In the genomic region with DNA sequence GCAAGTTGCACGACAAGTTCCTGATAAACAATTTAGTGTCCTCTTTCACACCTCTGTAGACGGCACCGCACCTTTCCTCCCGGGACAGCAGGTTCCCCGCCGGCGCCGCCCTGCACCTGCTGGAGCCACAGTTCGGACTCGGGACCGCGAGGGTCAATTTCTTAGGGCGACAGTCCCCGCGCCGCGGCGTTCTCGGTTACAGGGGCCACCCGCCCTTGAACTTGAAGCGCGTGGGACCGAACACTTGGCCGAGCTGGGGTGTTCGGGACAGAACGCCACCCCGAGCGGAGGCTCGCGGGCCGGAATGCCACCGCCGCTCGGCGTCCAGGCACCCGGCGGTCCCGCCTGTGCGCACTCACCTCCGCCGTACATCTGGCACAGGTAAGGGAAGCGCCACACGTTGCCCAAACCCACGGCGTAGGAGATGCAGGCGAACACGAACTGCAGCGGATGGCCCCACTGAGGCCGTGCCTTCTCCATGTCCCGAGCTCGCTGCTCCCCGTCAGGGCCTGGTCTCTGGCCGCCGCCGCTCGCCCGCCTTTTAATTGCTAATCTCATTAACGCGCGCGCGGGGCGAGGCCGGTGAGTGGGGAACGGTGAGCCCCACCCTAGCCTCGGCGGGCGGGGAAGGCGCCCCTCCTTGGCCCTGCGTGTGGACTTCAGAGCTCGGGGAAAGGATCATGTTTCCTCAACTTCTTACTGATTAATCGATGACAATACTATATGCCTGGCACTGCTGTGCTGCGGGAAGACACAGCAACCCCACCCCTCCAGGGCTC, we compare ENCODE assay signal across 8 mouse cellular contexts. TPM values are rescaled to one million over a fixed set of nuclear protein-coding genes. Genes with fewer than 3 reads are reported as not detected.
DNase-seq lines count a peak whose midpoint lies in the region; ATAC-seq and TF ChIP-seq lines count a peak whose summit lies in the region.

A gene (plus strand): TSS at position 113 of the 779 bp plus-strand sequence.
A gene (minus strand): TSS at position 559 of the 779 bp plus-strand sequence.

- peaks cover 55% of the 10 kb centered on the region for H3K27me3 ChIP-seq in embryonic facial prominence, embryonic 12.5 days
- peaks cover 12% of the 10 kb centered on the region; the same call in 1 of the 2 replicates for H3K27me3 ChIP-seq in hindbrain, postnatal 0 days (ENCODE audit: insufficient read depth, low read length)
- peaks cover 91% of the 10 kb centered on the region for H3K27me3 ChIP-seq in liver, embryonic 12.5 days (replicated peaks)

- TF ChIP-seq CTCF in hindbrain, postnatal 0 days (IDR thresholded peaks at IDR 0.05; ENCODE audit: low read depth) = no peak

- peaks cover 9% of the 10 kb centered on the region for H3K4me1 ChIP-seq in embryonic facial prominence, embryonic 12.5 days
- H3K4me1 ChIP-seq in hindbrain, postnatal 0 days (ENCODE audit: insufficient read depth, low read length) = no peaks in the 10 kb centered on the region
- peaks cover 17% of the 10 kb centered on the region for H3K4me1 ChIP-seq in liver, embryonic 12.5 days

- H3K9me3 ChIP-seq in embryonic facial prominence, embryonic 12.5 days = no peaks in the 10 kb centered on the region
- H3K9me3 ChIP-seq in hindbrain, postnatal 0 days (ENCODE audit: low read length) = no peaks in the 10 kb centered on the region
- H3K9me3 ChIP-seq in liver, embryonic 12.5 days (replicated peaks) = no peaks in the 10 kb centered on the region

- ATAC-seq in embryonic facial prominence, embryonic 12.5 days (ENCODE audit: insufficient number of reproducible peaks, insufficient read depth, low FRiP score, low TSS enrichment) = no peak
- ATAC-seq in hindbrain, postnatal 0 days = 0 out of 2 replicates have a peak, but pooled peaks have one; percentile 18
- ATAC-seq in liver, embryonic 12.5 days = peak; percentile 91
- ATAC-seq in inflammation-experienced regulatory T-cells, adult 6 months = no peak

- peak within 1 kb of the TSS; percentile 33; the same call in 1 of the 2 replicates for H3K9ac ChIP-seq in embryonic facial prominence, embryonic 12.5 days
- H3K9ac ChIP-seq in hindbrain, postnatal 0 days (replicated peaks; ENCODE audit: low read length) = peak within 1 kb of the TSS; percentile 35
- peak within 1 kb of the TSS; percentile 74 for H3K9ac ChIP-seq in liver, embryonic 12.5 days

- H3K36me3 ChIP-seq in embryonic facial prominence, embryonic 12.5 days = no peaks in the 10 kb centered on the region
- no peaks in the 10 kb centered on the region for H3K36me3 ChIP-seq in hindbrain, postnatal 0 days (ENCODE audit: insufficient read depth, low read length)
- no peaks in the 10 kb centered on the region for H3K36me3 ChIP-seq in liver, embryonic 12.5 days

- no peak within 1 kb of the TSS for H3K27ac ChIP-seq in embryonic facial prominence, embryonic 12.5 days
- no peak within 1 kb of the TSS; the same call in 1 of the 2 replicates for H3K27ac ChIP-seq in hindbrain, postnatal 0 days
- no peak within 1 kb of the TSS for H3K27ac ChIP-seq in liver, embryonic 12.5 days

- H3K4me2 ChIP-seq in embryonic facial prominence, embryonic 12.5 days (replicated peaks) = peak within 1 kb of the TSS; percentile 75
- peak within 1 kb of the TSS; percentile 70 for H3K4me2 ChIP-seq in hindbrain, postnatal 0 days (ENCODE audit: low read depth, low read length)
- peak within 1 kb of the TSS; percentile 95 for H3K4me2 ChIP-seq in liver, embryonic 12.5 days

- H3K4me3 ChIP-seq in embryonic facial prominence, embryonic 12.5 days = peak within 1 kb of the TSS; percentile 42
- H3K4me3 ChIP-seq in hindbrain, postnatal 0 days (ENCODE audit: low read length) = peak within 1 kb of the TSS; percentile 43
- H3K4me3 ChIP-seq in liver, embryonic 12.5 days = peak within 1 kb of the TSS; percentile 68

- DNase-seq in right cerebral cortex, postnatal 4 days = peak; percentile 6
- DNase-seq in right cerebral cortex, adult 2 months (ENCODE audit: low spot score in 2 of 2) = no peak
- no peak for DNase-seq in hindbrain, postnatal 0 days (ENCODE audit: low spot score)
- peak; percentile 37 for DNase-seq in naive thymus-derived CD4-positive, alpha-beta T cell, adult 2 months (ENCODE audit: low read depth)
- peak; percentile 17 for DNase-seq in yolk sac, embryonic 10.5 days (ENCODE audit: low spot score)

- under 1% methylated on average over 73 of the region's 73 CpGs for WGBS in embryonic facial prominence, embryonic 12.5 days
- under 1% methylated on average over 73 of the region's 73 CpGs for WGBS in hindbrain, postnatal 0 days
- 2% methylated on average over 73 of the region's 73 CpGs for WGBS in liver, embryonic 12.5 days (ENCODE audit: insufficient replicate concordance)

RNA-seq across cellular contexts. Expression of the first gene that starts in this region (rescaled TPM):
- 0.18 and 0.29 TPM in 2 replicates for polyA plus RNA-seq in embryonic facial prominence, embryonic 12.5 days (2016; fragmentation: Nextera tagmentation; extraction: Ambion mirVana)
- total RNA-seq in hindbrain, postnatal 0 days (2014; rRNA removed) = 0.10 and 0.90 TPM in 2 replicates
- polyA plus RNA-seq in hindbrain, postnatal 0 days (2015; fragmentation: Nextera tagmentation; extraction: Ambion mirVana) = 0.35 and 0.55 TPM in 2 replicates
- 0.26 and 0.37 TPM in 2 replicates for polyA plus RNA-seq in liver, embryonic 12.5 days (2016; fragmentation: Nextera tagmentation; extraction: Ambion mirVana)
- polyA plus RNA-seq in inflammation-experienced regulatory T-cells, adult 6 months (2017; shearing (Covaris generic)) = 10 to 100 TPM in 2 of 3 experiments, 1 to 10 TPM in 1; 5.2 to 42.3 (median 34.9) TPM

RNA-seq across cellular contexts. Expression of the second gene that starts in this region (rescaled TPM):
- polyA plus RNA-seq in embryonic facial prominence, embryonic 12.5 days (2016; fragmentation: Nextera tagmentation; extraction: Ambion mirVana) = 0.10 and 0.40 TPM in 2 replicates
- 38.3 and 60.8 TPM in 2 replicates for total RNA-seq in hindbrain, postnatal 0 days (2014; rRNA removed)
- polyA plus RNA-seq in hindbrain, postnatal 0 days (2015; fragmentation: Nextera tagmentation; extraction: Ambion mirVana) = 38.2 and 38.6 TPM in 2 replicates
- polyA plus RNA-seq in liver, embryonic 12.5 days (2016; fragmentation: Nextera tagmentation; extraction: Ambion mirVana) = 0.69 and 0.75 TPM in 2 replicates
- not detected for polyA plus RNA-seq in inflammation-experienced regulatory T-cells, adult 6 months (2017; shearing (Covaris generic))

Comparison
In these comparisons a context has a peak if more than half of its experiments do, and no peak if none do; other contexts are left out.
1. RNA of the second gene that starts in this region (polyA plus RNA-seq): 38.2 to 38.6 TPM in hindbrain, postnatal 0 days; 0.69 to 0.75 TPM in liver, embryonic 12.5 days, 0.10 to 0.40 TPM in embryonic facial prominence, embryonic 12.5 days and not detected in inflammation-experienced regulatory T-cells, adult 6 months; every median in the first group is over 10 times any median in the second.
2. DNase-seq: peak in right cerebral cortex, postnatal 4 days (single experiment), naive thymus-derived CD4-positive, alpha-beta T cell, adult 2 months (single experiment) and yolk sac, embryonic 10.5 days (single experiment); none in right cerebral cortex, adult 2 months (0 of 2) and hindbrain, postnatal 0 days (single experiment).
3. Peak in ATAC-seq, H3K4me3 ChIP-seq, H3K9ac ChIP-seq and H3K4me2 ChIP-seq in liver, embryonic 12.5 days; RNA of the genes that start here not detected or under 1 TPM.
4. Peak in every context shown above with its lines, with median percentiles within 50 percentile points of each other: H3K4me2 ChIP-seq, H3K4me3 ChIP-seq and H3K9ac ChIP-seq.